Mouse (Mus musculus): ENCODE results near the gene Rad1. TPM values are rescaled to one million over a fixed set of nuclear protein-coding genes. Genes with fewer than 3 reads are reported as not detected.

Rad1 gene
- polyA plus RNA-seq, 1 experiment from 2014 or later = 52.2 TPM

- H3K27me3 ChIP-seq (ENCODE audit: low read depth, poor library complexity, severe bottlenecking) = no peaks in the 10 kb centered on the region
- no peak overlapping the region for H3K27ac ChIP-seq (replicated peaks)
- peaks cover 5% of the 10 kb centered on the region; the same call in 1 of the 2 replicates for H3K4me1 ChIP-seq
- no peaks in the 10 kb centered on the region for H3K9me3 ChIP-seq (replicated peaks)
- DNase-seq (ENCODE audit: low spot score) = no peak
- 91% methylated on average over 5 of the region's 5 CpGs for WGBS
- no peaks in the 10 kb centered on the region for H3K36me3 ChIP-seq
- no peak overlapping the region for H3K4me3 ChIP-seq
Observed at GRCm38 (mm10) chr15:10534591-10534990, 48.8 kb downstream of the Rad1 start.

GRCm38 (mm10) chr15:10535969-10536368 lies 50.2 kb downstream of the Rad1 start:
- H3K9me3 ChIP-seq (replicated peaks) = no peaks in the 10 kb centered on the region
- no peak for DNase-seq (ENCODE audit: low spot score)
- no peaks in the 10 kb centered on the region for H3K27me3 ChIP-seq (ENCODE audit: low read depth, poor library complexity, severe bottlenecking)
- whole genome bisulfite sequencing = 89% methylated on average over 7 of the region's 7 CpGs
- no peaks in the 10 kb centered on the region for H3K36me3 ChIP-seq
- H3K27ac ChIP-seq (replicated peaks) = no peak overlapping the region
- no peak overlapping the region for H3K4me3 ChIP-seq
- H3K4me1 ChIP-seq = peaks cover 1% of the 10 kb centered on the region

DNA sequence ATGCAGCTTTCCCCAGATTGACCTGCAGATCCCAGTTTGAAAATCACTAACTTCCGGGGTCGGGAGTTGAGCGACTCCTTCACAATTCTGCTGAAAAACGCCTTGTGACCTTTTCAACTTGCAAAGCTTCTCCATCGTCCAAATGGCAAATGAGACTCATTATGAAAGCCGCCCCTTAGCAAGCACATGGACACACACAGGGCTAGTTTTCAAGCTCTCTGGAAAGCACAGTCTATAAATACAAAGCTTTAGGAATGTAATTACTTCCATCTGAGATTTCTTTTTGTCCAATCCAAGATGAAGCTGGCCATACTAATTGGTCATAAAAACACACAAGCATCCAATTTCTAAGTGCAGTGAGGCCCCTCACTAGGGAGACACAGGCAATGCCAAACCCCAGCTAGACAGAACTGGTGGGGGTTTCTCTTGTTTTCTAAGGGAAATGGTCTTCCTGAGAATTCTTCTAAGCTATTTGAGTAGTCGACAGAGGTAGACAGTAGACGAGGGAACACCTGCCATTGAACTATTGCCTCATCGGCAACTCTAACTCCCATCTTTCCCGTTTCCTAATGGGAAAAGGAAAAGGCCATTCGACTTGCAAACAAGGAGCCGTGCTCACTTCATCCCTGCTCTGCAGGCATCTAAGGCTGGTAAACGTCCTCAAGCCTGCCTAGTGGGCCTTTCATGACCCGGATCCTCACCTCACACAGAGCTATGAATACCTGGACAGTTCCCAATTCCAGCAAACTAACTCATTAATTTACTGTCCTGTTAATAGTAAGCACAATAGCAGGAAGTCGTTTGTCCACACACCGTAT lies 54.7 kb downstream of the Rad1 start:
- Histone ChIP-seq H3K27me3 (ENCODE audit: low read depth, poor library complexity, severe bottlenecking) (no peaks in the 10 kb centered on the region), H3K27ac (replicated peaks) (no peak overlapping the region), H3K4me3 (no peak overlapping the region), H3K4me1 (no peaks in the 10 kb centered on the region; the same call in none of the 2 replicates), H3K9me3 (replicated peaks) (no peaks in the 10 kb centered on the region), H3K36me3 (no peaks in the 10 kb centered on the region)
- no peak for DNase-seq (ENCODE audit: low spot score)
- 82% methylated on average over 16 of the region's 16 CpGs for WGBS

Other genes starting within 250 kb of the Rad1 start
- not detected in 2 replicates for gene Gm21973, start 160.6 kb upstream of the Rad1 start, polyA plus RNA-seq (2016; fragmentation: Nextera tagmentation; extraction: Ambion mirVana)
- not detected in 2 replicates for gene Agxt2, start 127.5 kb upstream of the Rad1 start, polyA plus RNA-seq (2016; fragmentation: Nextera tagmentation; extraction: Ambion mirVana)
- 12.9 TPM in 2 replicates for gene Dnajc21, start 15.5 kb upstream of the Rad1 start, polyA plus RNA-seq (2016; fragmentation: Nextera tagmentation; extraction: Ambion mirVana)
- 122 and 139 TPM in 2 replicates for gene Brix1, start 71 bp upstream of the Rad1 start, polyA plus RNA-seq (2016; fragmentation: Nextera tagmentation; extraction: Ambion mirVana)
- not detected in 2 replicates for gene Ttc23l, start 72.7 kb downstream of the Rad1 start, polyA plus RNA-seq (2016; fragmentation: Nextera tagmentation; extraction: Ambion mirVana)
- gene Rai14, start 228.6 kb downstream of the Rad1 start, polyA plus RNA-seq (2016; fragmentation: Nextera tagmentation; extraction: Ambion mirVana) = 63.5 and 73.5 TPM in 2 replicates